In the genomic region with DNA sequence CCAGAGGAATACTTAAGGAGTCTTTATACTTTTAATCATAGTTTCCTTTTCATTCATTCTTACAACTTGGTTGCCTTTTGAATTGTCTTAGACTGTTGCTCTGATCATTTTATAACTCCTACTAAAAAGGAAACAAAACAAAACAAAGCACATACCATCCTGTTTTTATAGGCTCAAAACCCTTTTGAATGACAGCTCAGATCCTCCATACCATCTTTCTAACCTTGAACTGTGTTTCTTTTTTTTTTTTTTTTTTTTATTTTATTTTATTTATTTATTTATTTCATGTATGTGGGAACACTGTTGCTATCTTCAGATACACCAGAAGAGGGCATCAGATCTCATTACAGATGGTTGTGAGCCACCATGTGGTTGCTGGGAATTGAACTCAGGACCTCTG, we compare ENCODE assay signal across 27 mouse cellular contexts. TPM values are rescaled to one million over a fixed set of nuclear protein-coding genes. Genes with fewer than 3 reads are reported as not detected.
"Had no signal": no experiment of that assay in that cellular context is flagged by ENCODE, and none has a peak within 500 bp of the region (broad histone marks: within the 10 kb centered on the region; RNA-seq: fewer than 3 reads in every experiment).

No protein-coding gene starts in this region.

RNA-seq across cellular contexts. Expression of gene Cxcl17, which starts 13.7 kb away (rescaled TPM):
- total RNA-seq: common myeloid progenitor, adult 5-6 weeks; forebrain, postnatal 0 days; gastrocnemius, adult 18-20 months; gastrocnemius, adult 2 months; gastrocnemius, adult 8-10 months; gastrocnemius, postnatal 10 days; gastrocnemius, postnatal 14 days; gastrocnemius, postnatal 25 days; gastrocnemius, postnatal 36 days; gastrocnemius, postnatal 4 days; granulocyte monocyte progenitor cell, adult 5-6 weeks; heart, adult 2 months; heart, adult 8-10 months had no signal
- polyA plus RNA-seq: cortical plate, adult 2 months; embryonic facial prominence, embryonic 11.5 days; embryonic facial prominence, embryonic 13.5 days; erythroblast, embryonic 14.5 days; forebrain, embryonic 14.5 days; frontal cortex, adult 2 months; gonadal fat pad, adult 2 months had no signal

RNA-seq across cellular contexts. Expression of gene Cnfn, which starts 29.5 kb away (rescaled TPM):
- total RNA-seq: common myeloid progenitor, adult 5-6 weeks; forebrain, postnatal 0 days; gastrocnemius, adult 18-20 months; gastrocnemius, adult 2 months; gastrocnemius, adult 8-10 months; gastrocnemius, postnatal 10 days; gastrocnemius, postnatal 14 days; gastrocnemius, postnatal 25 days; gastrocnemius, postnatal 36 days; gastrocnemius, postnatal 4 days; granulocyte monocyte progenitor cell, adult 5-6 weeks; heart, adult 18-20 months; heart, adult 2 months; heart, adult 8-10 months had no signal
- polyA plus RNA-seq: cortical plate, adult 2 months; embryonic facial prominence, embryonic 10.5 days; erythroblast, embryonic 14.5 days; forebrain, embryonic 10.5 days; forebrain, embryonic 12.5 days; forebrain, embryonic 13.5 days; forebrain, embryonic 14.5 days; forebrain, embryonic 15.5 days; forebrain, embryonic 16.5 days; forebrain, postnatal 0 days; frontal cortex, adult 2 months; gonadal fat pad, adult 2 months; heart, adult 2 months had no signal
